Mouse (Mus musculus): ENCODE results near the gene Zfp317.
A peak's percentile ranks its signal among the peaks of the same experiment; 100 is the strongest.
"Not testable (repeated sequence)": the region's sequence is repeated elsewhere in the genome, so short reads cannot be mapped to it uniquely, and the experiment has no call there.

Zfp317 gene

DNA sequence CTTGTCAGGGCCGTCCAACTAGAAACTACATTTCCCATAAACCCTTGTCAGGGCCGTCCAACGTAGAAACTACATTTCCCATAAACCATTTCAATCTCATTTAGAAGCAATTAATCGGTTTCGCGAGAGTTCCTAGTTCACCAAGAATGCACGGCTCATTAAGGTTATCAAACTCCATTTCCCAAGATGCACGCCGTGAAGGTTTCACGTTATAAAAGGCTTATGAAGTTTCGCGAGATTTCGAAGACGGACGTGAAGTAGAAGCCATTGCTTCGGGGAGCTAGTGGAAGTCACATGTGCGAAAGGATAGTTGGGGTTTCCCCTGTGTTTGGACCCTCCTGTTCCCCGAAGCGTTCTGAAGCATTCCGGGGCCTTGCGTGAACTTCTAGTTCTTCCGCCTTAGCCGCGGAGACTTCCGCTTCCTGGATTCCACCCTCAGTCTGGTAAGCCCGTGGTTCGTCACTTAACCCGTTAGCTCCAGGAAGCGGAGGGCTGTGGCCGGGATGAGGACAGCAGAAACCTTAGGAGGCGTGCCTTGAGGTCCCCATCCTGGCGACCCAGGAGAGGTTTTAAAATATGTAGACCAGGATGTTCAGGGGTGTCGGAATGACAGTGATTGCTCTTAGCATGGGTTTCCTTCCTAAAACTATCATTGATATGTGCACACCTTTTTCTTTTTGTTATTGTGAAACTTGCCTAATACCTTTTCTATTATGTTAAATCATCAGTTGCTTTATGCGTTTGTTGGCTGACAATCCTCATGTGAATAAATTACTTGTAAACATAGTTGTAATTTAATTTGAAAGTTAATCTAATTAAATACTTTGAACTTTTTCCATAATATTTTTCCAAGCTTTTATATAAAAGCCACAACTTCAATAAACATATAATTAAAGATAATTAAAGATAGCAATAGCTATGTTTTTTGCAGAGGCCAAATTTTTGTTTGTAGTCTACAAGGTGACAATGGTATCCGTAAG is at the start of gene Zfp317:
TSS of gene Zfp317 (plus strand) at position 260 of the 980 bp plus-strand sequence.
- DNase-seq, result peak; percentile 82

DNA sequence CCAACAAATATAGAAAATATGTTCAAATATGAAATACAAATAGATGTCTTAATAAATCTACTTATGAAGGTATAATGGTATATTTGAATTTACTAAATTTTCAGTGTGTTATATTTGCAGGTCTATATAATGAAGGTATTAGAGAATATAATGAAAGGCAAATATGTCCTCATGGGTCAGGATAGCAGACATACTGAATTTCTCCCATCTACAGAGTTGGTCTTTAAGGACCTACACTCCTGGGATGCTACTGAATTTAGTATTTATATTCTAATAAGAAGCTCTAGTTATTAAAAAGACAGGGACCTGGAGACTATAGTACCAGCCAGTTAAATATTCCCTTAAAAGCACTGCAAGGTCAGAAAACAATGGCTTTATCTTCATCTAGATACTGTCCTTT is 39.6 kb upstream of the Zfp317 start, which contains the start of gene Olfr855:
TSS of gene Olfr855 (plus strand) at position 301 of the 400 bp plus-strand sequence.
- no peak for DNase-seq

DNA sequence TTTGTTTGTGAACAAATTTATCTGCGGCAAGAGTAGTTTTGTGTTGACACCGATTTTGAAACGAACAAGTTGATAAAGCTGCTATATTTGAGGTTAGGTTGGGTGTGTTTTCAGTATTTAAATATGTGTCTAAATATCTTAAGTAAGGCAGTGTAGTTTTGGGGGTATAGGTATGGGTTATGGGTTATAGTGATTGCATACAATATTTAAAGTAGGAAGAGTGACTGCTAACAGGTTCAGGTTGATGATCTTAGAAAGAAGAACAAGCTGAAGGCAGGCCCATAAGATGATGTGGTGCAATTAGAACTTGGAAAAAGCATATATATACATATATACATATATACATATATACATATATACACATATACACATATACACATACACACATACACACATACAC is 605 bp upstream of the Zfp317 start:
- DNase-seq, result no peak

DNA sequence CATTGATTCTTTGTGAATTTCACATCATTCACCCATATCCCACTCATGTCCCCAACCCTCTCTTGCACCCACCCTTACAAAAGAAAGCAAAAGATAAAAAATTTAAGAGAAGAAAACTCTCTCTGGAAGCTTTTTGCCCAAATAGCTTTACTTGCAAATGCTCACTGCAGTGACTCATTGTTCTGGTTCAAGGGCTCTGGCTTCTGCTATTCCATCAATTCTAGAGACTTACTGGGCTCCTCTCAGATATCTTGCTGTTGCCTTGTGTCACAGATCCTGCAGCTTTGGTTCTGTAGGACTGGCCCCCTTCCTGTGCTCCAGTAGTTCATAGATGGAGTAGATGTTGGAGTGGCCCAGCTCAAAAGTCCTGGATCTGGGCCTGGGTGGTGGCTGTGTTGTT is 7.7 kb downstream of the Zfp317 start:
- DNase-seq, result no peak

DNA sequence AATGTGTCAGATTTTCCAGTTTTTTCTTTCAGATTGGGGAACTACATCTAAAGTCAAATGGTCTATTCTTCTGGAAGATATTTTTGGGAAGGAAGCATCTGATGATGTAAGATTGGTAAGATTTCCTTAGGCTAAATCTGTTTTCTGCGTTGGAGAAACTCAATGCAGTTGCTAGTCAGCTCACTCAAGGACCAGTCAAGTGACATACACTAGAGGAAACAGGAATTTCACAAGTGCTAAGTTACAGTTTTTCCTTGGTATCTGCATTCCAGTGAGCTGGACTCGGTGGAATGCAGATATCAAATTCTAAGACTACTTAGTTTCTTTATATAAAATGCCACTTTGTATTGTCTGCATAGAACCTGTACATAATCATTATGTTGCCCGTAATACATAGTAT is 23.3 kb downstream of the Zfp317 start:
- no peak for DNase-seq

DNA sequence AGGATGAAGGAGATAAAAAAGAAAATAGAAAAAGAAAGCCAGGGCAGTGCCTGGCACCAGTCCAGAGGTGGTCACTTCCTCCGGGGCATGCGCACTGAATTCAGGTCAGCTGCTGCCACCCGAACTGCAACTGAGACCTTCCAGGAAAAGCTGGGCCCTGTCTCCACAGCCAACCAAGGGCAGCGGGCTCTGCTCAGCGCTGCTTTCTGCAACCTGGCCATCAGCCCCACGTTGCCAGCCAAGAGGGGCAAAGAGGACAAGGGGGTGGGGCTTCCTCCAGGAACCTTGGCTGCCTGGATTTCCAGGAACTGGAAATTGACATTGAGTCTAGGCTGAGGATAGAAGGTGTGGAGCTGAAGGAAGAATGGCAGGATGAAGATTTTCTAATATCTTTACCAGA is 68.4 kb downstream of the Zfp317 start:
- DNase-seq, result no peak

DNA sequence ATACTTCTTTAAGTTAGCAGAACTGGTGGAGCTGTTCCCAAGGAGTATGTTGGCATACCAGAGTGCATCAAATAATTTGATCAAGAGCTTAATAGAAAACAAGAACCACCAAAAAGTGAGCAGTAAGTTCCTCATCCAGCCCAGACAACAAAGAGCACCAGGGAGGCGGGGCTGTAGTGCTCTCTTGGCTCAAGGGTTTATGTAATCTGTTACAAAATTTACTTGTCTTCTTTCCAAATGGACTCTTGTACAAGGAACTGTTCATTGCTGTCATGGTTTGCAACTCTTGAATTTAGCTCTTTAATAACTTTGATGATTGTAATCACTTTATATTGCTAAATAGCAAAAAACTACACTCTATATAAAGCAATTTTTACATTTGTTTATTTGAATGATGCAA is 69.5 kb downstream of the Zfp317 start:
- no peak for DNase-seq

DNA sequence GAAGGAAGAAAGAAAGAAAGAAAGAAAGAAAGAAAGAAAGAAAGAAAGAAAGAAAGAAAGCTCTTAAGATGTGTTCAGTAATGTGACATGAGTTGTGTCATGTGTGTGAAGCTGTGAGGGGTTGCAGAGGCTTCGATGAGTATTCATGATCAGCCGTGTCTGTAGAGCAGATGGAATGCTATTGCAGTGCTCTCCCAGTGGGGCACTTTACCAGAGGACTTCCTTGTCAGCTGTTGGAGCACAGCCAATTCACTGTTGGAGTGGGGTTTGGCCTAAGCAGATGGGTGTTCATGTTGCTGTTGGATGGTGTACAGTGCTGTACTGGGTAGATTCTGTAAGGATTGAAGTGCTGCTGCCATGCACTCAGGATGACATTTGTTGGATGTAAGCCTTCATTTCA is 70.5 kb downstream of the Zfp317 start:
- DNase-seq, result no peak

DNA sequence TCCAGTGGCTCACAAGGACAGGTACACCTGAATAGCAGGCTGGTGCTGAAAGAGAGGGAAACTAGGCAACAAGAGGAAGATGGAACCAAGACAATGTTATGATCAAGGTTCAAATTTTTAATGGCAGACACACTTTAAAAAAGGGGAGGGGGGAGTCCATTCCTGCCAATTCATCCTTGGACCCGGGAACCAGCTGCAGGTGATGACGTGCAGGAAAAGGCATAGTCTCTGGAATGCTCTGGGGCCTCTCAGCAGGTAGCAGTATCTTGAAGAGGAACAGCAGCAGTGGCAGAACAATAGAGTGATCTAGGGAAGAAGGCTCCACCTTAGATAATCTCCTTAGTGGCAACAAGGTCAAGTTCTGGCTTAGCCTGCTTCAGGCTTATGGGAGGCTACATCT is 72.4 kb downstream of the Zfp317 start:
- DNase-seq, result not testable (repeated sequence)

DNA sequence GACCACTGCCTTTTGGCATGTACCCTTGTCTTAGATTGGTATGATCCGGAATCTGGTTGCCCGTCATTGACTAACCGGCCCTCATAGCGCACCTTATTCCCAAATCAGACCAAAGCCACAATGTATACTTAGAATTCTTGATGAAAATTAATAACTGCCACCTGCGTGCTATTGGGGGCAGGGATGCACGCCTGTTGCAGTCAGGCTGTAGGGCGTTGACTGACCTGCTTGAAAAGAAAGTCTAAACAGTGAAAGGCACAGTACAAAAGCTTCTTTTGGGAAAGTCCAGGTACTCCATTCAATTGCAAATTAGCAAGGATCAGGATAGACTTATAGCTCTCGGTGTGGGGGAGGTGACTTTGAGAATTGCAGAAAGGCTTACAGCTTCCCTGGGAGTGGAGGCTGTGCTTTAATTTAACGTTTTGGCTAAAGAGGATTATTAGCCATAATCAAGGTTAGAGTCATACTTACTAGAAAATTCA is 73.0 kb downstream of the Zfp317 start:
- DNase-seq, result not testable (repeated sequence)
